Mouse (Mus musculus): ENCODE measurements around the gene Rplp2. TPM values are rescaled to one million over a fixed set of nuclear protein-coding genes. Genes with fewer than 3 reads are reported as not detected.

Gene Rplp2
- total RNA-seq, 1 experiment from 2014 or later, result 2,224 TPM

DNA sequence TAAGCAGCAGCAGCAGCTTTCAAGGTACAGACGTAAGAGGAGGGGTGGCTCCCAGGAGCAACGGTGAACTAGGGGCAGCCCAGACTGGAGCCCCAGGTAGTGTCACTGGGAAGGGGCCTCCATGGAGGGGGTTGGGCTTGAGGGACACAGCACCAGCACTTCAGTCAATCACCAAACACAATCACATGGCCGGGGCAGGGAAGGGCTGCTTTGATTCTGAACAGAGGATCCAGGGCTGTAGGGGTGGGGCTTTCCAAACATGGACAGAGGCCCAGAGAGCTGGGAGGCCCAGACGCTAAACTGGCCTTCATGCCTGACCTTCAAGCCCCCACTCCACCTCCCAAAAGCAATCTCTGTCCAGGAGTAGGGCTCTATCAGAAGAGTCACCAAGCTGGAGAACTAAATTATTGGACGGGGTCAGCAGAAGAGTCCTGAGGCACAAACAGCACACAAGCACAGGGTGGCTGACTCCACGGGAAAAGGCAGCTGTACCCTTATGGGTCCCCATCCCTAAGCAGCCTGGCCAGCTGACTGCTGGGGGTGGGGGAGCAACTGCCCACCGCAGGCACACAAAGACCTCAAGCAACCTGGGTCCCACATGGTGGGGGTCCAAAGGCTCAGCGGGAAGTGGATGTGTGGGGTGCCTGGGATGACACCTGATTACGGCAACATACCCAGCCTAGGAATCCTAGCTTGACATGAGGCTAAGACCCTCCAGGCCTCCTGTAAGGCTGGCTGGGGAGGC is 17.2 kb upstream of the Rplp2 start:
- no peak for ATAC-seq (ENCODE audit: extremely low read depth, insufficient number of reproducible peaks, low FRiP score, poor library complexity, severe bottlenecking)

DNA sequence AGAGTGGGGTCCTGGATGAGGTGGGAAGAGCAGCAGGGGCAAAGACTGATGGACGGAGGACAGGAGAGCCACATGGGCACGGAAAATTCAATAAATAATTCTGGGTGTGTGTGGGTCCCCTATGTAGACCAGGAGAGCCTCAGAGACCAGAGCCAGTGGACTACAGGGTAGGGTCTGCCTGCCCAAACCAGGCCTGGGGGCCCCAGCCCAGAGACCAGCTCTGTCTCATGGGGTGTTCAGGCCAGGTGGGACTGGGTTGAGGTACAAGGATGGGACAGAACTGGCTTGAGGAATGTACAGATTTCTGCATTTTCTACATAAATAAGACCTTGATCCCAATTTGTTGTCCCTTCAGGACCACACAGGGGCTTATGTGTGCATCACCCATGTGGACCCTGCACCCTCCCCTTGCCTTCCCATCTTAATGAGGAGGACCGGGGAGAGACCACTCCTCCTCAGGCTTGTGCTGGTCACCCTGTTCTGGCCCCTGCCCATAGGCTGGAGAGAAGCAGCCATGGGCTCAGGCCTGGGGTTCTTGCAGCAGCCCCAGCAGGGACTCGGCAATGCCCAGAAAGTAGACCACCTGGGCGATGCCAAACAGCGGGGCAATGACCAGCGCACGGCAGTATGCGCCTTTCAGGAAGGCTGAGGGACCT is 16.5 kb upstream of the Rplp2 start:
- ATAC-seq (ENCODE audit: extremely low read depth, insufficient number of reproducible peaks, low FRiP score, poor library complexity, severe bottlenecking), result no peak

DNA sequence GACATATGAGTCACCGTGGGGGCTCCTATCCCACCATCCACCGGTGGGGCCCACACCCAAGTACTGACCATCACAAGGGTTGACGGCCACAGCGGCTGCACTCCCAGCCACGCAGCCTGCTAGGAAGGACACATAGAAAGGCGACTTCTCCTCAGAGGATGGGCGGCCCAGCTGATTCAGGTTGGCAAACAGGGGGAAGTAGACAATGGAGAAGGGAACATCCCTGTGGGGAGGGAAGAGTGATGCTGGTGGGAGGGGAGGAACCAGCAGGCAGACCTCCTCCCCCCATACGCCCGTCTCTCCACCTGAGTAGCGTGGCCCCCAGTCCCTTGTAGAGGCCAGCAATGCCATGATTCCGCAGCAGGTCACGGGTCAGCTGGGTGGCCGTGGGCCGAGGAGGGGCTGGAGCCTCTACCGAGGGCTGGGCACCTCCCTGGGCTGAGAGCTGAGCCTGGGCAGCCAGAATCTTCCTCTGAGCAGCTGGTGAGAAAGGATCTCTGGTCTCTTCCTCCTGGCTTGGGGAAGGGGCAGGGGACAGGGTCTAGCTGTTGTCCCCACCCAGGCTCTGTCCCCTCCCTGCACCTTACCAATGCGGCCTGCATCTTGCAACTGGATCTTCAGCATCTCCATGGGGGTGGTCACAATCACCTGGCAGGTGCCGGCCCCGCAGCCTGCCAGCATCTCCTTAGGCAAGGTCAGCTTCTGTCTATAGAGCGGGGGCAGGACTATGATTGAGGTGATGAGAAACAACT is 15.6 kb upstream of the Rplp2 start:
- no peak for ATAC-seq (ENCODE audit: extremely low read depth, insufficient number of reproducible peaks, low FRiP score, poor library complexity, severe bottlenecking)

DNA sequence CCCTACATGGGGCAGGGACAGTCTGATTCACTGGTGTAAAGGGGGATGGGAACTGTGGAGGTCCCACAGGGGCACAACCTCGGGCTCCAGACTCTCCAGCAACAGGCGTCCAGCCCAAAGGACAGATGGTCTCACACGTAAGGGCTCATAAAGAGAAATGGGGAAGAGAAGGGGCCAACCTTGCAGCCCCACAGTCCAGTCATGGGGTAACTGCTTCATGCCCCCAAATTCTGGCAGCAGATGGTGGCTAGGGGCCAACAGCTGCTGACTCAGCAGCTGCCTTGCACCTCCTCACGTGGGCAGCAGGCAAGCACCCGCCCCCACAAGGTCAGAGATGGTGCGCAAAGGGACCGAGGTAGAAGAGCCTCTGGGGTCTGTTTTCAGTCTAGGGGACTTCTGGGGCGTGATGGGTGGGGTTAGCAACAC is 15.0 kb upstream of the Rplp2 start:
- no peak for ATAC-seq (ENCODE audit: extremely low read depth, insufficient number of reproducible peaks, low FRiP score, poor library complexity, severe bottlenecking)

DNA sequence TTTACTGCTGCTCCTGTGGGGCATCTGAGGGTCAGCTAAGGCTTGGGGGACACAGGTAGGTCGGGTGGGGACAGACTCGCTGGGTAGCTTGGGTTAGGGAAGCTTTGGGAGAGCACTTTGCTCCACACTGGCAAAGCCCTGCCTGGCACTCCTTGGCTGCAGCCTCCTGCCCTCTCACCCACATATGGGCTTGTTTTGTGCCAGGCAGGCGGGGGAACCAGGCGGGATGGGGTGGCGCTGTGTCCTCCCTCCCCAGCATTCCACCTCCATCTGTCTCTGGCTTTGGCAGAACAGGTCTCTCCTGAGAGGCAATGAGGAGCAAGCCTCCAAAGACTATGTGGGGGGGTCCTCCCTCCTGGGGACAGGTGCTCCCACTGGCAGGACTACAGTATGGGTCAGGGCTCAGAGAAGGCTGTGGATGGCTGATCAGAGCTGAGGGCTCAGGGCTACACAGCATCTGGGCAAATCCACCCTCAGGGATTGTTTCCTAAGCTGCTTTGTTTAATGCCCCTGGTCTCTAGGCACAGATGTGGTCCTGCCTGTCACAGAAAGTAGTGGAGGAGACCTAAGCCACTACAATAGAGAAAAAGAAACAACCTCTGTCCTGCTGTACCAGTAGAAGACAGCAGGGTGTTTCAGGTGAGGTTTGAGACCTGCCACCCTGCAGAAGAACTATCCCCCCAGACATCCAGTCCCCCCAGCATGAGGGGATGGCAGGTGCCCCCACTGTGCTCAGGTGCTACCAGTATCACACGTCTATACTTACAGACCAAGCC is 14.2 kb upstream of the Rplp2 start:
- ATAC-seq (ENCODE audit: extremely low read depth, insufficient number of reproducible peaks, low FRiP score, poor library complexity, severe bottlenecking), result no peak

DNA sequence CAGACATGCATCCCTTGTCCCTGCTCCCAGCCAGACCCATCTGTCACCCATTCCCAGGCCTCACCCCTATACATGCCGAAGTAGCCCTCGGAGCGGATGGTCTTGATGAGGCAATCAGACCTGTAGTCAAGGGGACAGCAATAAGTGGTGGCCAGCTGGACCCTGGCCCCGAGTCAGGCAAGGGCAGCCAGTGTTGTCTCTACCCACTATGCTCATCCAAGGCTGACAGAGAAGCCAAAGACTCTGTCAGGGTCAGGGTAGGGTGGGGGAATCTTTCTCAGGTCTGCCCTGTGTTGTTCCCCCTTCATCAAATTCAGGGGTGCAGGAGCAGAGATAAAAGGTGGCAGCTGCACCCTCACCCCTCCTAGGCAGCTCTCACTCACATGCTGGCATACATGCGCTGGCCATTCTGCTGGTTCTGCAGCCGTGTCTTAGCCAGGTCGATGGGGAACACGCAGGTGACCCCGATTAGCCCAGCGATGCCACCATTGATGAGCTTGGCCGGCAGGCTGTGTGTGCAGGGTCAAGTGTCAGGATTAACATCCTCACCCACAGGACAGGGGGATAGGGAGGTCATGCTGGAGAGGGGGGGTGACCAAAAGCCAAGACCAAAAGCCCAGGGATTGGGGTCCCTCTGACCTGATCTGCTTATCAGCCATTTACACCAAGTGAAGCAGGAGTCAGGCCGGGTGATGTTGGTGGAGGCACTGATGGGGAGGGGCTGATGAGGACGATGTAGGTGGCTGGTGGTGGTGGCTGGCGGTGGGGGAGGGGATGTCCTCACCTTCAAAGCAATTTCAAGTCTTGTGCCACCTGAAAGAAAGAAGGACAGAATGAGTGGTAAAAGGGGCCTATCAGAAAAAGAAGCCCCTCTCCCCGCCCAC is 13.4 kb upstream of the Rplp2 start:
- no peak for ATAC-seq (ENCODE audit: extremely low read depth, insufficient number of reproducible peaks, low FRiP score, poor library complexity, severe bottlenecking)

DNA sequence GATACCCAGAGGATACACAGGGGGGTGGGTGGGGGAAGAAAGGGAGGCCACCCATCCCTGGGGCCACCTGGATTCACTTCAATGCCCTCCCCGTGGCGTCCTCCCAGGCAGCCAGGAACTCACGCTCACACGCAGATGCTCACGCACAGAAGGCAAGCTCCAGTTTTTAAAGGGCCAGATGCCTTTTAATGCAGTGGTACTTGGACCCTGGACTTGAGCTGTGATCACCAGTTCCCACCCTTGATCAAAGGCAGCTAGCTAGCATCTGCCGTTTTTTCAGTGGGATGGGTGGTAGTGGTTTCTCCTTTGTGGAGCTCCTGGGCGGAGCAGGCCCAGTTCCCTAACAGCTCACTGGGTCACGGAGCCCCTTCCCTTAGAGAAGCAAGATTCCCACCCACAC is 12.7 kb upstream of the Rplp2 start:
- ATAC-seq (ENCODE audit: extremely low read depth, insufficient number of reproducible peaks, low FRiP score, poor library complexity, severe bottlenecking), result no peak

DNA sequence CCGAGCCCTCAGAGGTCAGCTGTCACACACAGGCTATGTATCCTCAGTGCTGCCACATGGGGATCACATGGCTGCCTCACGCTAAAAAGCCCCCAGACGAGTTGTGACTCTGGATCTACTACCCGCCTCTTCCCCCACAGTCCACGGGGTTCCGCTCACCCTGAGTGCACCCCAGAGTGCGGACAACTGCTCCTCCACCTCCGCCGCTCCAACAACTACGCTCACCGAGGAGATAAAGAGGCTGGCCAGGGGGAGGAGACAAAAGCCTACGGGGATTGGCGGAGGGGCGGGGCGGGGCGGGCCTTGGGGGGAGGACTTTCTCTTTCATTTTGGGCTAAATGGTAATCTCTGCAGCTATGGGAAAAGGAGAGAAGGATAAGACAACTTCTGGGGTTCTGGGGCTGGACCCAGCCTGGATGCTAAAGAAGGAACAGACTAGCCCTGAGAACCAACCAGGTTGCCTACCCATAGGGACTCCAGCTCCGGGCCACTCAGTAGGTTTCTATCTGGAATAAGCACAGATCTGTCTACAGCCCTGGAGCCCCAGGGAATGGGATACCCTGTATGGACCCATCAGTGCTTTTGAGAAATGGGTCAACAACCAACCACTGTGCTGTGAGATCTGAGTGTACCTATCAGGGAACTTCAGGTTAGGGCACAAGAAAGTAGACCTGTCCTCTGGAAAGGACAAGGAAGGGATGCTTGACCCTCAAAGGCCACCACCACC is 11.9 kb upstream of the Rplp2 start:
- peak; percentile 55 for ATAC-seq (ENCODE audit: extremely low read depth, insufficient number of reproducible peaks, low FRiP score, poor library complexity, severe bottlenecking)

DNA sequence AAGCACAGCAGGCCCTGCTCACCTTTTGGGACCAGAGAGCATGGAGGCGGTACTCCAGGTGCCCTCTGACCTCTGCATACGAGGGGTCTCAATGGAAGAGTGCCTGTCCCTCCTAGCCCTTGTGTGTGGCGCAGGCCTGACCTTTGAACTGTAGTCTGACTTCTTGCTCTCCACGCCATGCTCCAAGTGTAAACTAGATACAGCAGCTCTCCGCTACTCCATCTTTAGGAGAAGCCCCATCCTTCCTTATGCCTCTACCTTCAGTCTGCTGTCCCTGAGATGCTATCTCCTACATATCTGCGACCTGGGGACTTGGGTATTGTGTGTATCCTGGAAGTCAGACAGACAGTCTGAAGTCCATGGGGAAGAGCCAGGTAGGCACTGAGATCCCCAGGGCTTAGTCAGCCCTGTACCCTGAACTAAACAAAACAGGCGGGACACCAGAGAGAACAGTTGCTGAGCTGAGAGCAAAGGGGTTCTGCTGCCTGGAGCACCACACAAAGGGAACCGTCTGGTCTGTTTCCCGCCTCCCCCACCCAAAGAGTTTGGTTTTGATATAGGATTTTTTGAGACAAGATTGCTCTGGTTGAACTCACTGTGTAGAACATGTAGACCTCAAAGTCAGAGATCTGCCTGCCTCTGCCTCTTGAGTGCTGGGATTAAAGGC is 11.2 kb upstream of the Rplp2 start:
- no peak for ATAC-seq (ENCODE audit: extremely low read depth, insufficient number of reproducible peaks, low FRiP score, poor library complexity, severe bottlenecking)

DNA sequence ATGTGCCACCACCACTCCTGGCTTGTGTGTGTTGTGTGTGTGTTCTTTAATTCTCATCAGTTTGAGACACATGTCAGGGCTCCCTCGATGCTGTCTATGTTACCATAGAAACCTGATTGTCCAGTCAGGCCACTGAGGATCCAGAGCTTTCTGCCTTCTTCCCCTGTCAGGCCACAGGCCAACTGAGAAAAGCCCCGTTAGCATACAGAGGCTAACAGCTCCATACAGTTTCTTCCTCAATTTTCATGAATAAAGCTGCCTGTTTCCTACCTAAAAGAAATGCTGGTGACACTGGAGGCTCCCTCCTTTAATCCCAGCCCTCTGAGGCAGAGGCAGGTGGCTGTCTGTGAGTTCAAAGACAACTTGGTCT is 10.7 kb upstream of the Rplp2 start:
- ATAC-seq (ENCODE audit: extremely low read depth, insufficient number of reproducible peaks, low FRiP score, poor library complexity, severe bottlenecking), result no peak

DNA sequence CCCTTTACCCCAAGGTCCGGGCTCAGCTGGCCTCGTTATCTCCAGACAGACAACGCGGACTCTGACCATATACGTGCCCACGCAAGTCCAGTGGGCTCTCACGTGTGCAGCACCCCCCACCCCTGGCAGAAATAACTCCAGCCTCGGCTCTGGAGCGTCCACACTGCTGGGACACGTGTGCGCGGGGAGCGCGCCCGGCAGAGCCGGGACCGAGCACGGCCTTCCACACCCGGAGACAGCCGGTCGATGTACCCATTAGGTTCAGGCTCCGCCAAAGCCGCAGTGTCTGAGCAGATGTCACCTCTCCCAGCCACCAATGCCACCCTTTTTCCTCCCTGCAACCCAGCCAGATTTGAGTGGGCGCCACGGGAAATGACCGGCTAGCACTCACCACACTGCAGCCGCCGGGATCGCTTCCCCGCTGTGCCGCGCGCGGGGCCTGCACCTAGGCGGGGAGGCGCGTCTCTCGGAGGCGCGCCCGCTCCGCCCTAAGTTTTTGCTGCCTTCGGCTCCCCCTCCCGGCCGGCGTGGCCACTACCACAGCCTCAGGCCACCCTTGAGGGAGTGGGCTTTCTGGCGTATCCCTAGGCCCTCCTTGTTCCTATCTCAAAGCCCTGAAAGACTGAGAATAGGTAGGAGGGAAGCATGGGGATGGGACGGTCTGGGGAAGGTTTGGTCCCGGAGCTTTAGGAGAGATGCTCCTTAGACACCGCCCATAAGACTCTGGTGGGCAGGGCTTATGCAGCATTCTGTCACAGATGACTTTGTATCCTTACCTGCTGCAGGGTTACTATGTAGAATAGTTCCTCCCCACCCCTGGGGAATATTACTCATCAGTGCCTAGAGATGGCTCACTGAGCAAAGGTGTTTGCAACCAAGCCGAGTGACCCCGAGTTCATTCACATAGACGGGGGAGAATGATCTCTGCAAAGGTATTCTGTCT is 9.7 kb upstream of the Rplp2 start, which contains the start of gene Slc25a22:
TSS of gene Slc25a22 (minus strand) at position 715 of the 943 bp plus-strand sequence.
- ATAC-seq (ENCODE audit: extremely low read depth, insufficient number of reproducible peaks, low FRiP score, poor library complexity, severe bottlenecking), result peak; percentile 56

DNA sequence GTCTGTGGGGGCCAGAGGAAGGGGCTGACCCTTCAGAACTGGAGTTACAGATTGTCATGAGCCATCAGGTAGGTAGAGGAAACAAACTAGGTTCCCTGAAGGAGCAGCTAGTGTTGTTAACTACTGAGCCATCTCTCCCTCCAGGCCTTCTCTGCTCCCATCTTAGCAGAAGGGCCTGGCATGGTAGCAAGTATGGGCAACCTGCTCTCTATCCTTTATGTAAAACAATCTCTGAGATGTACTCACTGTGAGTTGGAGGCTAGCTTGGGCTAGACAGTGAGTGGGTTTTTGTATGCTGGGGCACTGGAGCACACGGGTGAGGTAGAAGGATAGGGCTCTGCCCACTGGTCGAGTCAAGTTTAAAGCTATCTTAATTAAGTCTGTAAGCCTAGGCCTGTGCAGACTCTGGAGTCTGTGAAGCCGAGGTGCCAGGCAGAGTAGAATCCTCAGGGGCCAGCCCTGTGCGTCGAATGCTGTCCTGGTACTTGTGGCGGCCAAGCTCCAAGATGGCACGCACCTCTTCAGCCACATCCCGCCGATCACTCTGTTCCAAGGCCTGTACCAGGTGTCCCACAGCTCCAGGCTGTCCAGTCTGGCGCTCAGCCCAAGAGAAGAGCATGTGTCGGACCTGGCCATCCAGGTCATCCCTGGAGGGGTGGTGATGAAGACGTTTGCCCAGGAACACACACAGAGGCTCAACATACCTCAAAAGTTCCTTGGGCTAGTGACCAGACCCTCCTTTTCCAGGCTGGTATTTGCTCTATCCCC is 8.8 kb upstream of the Rplp2 start:
- no peak for ATAC-seq (ENCODE audit: extremely low read depth, insufficient number of reproducible peaks, low FRiP score, poor library complexity, severe bottlenecking)

DNA sequence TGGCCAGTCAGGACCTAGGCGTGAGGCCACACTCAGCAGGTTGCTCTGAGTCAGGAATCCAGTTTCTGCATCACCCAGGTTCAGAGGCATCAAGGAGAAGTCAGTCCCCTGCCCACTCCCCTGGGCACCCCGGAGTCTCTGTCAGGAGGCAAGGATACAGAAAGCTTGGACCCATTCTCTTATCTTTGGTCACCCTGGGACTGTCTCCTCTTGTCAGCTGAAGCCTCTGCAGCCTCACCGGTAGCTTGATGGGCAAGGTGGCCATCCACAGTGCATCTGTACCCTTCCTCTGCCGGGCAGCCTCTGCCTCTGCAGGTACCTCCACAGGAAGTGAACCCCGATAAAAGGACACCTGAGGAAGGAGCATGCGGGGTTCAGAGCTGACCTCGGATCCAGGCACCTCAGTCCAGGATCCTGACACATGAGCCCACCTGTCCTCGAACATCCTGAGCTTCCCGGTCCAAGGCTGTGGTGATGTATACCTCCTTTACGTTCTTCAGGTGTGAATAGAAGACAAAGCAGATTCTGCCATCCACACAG is 8.0 kb upstream of the Rplp2 start:
- ATAC-seq (ENCODE audit: extremely low read depth, insufficient number of reproducible peaks, low FRiP score, poor library complexity, severe bottlenecking), result no peak

DNA sequence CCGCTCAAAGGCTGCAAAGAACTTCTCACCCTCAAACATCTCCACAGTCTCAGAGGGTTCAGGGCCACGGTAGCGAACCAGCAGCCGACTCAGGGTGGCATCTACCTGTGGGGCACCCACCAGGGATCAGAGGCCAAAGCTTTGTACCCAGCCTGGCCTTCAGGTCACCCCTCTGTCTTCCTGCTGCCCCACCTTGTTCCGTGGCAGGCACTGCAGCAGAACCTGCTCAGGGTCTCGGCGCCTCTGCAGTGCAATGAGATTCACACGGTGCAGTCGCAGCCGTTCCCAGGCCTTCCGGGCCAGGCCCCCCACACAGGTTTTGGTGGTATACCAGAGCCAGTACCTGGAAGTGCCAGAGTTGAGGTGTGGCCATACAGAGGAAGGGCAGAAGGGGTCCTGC is 7.4 kb upstream of the Rplp2 start:
- no peak for ATAC-seq (ENCODE audit: extremely low read depth, insufficient number of reproducible peaks, low FRiP score, poor library complexity, severe bottlenecking)

DNA sequence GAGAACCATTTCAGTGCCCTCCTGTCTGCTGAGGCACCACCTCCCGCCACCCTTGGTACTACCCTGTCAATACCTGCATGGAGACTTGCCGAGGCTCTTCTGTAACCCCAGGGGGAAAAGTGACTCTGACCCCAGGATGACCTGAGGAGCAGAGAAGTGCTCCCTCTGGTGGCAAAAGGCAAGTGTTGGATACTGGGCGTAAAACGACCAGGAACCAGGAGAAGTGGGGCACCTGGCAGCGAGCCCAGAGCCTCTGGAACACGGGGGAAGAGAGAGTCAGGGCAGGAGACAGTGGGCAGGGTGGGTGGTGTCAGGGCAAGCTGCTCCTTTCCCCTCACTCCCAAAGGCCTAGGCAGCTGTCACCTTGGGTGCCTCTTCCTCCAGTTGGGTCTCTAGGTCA is 6.6 kb upstream of the Rplp2 start:
- peak; percentile 15; the same call in 1 of the 2 replicates for ATAC-seq (ENCODE audit: extremely low read depth, insufficient number of reproducible peaks, low FRiP score, poor library complexity, severe bottlenecking)

All from neutrophil, adult 5-6 weeks (primary cell).